ENCODE assay signal across 7 mouse cellular contexts in genomic region chr1:134753751-134754630, GRCm38 (mm10).
DNase-seq lines count a peak whose midpoint lies in the region; ATAC-seq and TF ChIP-seq lines count a peak whose summit lies in the region.

No protein-coding gene starts in this region.

- intact Hi-C loops in gastrocnemius, postnatal 14 days (cut with DNase I; ENCODE audit: low total_unique reads): no loop called here

- H3K9ac ChIP-seq in kidney, postnatal 0 days (ENCODE audit: low read depth, low read length): no peak overlapping the region
- H3K9ac ChIP-seq in liver, embryonic 11.5 days (ENCODE audit: low read depth, low read length): no peak overlapping the region

- no peak overlapping the region for H3K4me3 ChIP-seq in kidney, postnatal 0 days (replicated peaks; ENCODE audit: low read depth, low read length)
- H3K4me3 ChIP-seq in liver, embryonic 11.5 days (ENCODE audit: low read depth, low read length): no peak overlapping the region

- H3K27me3 ChIP-seq in kidney, postnatal 0 days (ENCODE audit: insufficient read depth, low read length): no peaks in the 10 kb centered on the region
- H3K27me3 ChIP-seq in liver, embryonic 11.5 days (replicated peaks; ENCODE audit: control insufficient read depth, insufficient read depth, low read length): no peaks in the 10 kb centered on the region

- H3K27ac ChIP-seq in kidney, postnatal 0 days: peak overlapping the region; percentile 79
- H3K27ac ChIP-seq in liver, embryonic 11.5 days (ENCODE audit: low read depth, low read length): no peak overlapping the region

- no peaks in the 10 kb centered on the region for H3K9me3 ChIP-seq in kidney, postnatal 0 days (replicated peaks; ENCODE audit: low read length)
- H3K9me3 ChIP-seq in liver, embryonic 11.5 days (ENCODE audit: control insufficient read depth, low read length): no peaks in the 10 kb centered on the region

- ATAC-seq in kidney, postnatal 0 days (replicated peaks; ENCODE audit: low FRiP score, low read depth): peak; percentile 45
- ATAC-seq in liver, embryonic 11.5 days (replicated peaks; ENCODE audit: low FRiP score): no peak
- ATAC-seq in megakaryocyte-erythroid progenitor cell, adult 5-6 weeks (replicated peaks; ENCODE audit: low FRiP score, low TSS enrichment, poor library complexity, severe bottlenecking): no peak

- WGBS in kidney, postnatal 0 days: 35% methylated on average over 13 of the region's 13 CpGs
- 66% methylated on average over 13 of the region's 13 CpGs for WGBS in liver, embryonic 11.5 days

- peaks cover 30% of the 10 kb centered on the region for H3K4me1 ChIP-seq in kidney, postnatal 0 days (replicated peaks; ENCODE audit: insufficient read depth, low read length)
- H3K4me1 ChIP-seq in liver, embryonic 11.5 days (replicated peaks; ENCODE audit: control insufficient read depth, insufficient read depth, low read length): peaks cover 5% of the 10 kb centered on the region; the same call in 1 of the 2 replicates

- 0 out of 2 replicates have a peak, but pooled peaks have one; percentile 17 for TF ChIP-seq CTCF in kidney, postnatal 0 days (IDR thresholded peaks at IDR 0.05; ENCODE audit: low read depth)

- peak; percentile 53 for DNase-seq in urinary bladder, postnatal 14 days (ENCODE audit: low spot score)
- no peak for DNase-seq in urinary bladder, postnatal 10 days (ENCODE audit: low spot score)
- peak; percentile 66 for DNase-seq in gastrocnemius, postnatal 14 days
- DNase-seq in kidney, postnatal 0 days (ENCODE audit: low spot score): peak; percentile 87
- DNase-seq in liver, embryonic 11.5 days (ENCODE audit: low spot score): no peak
- no peak for DNase-seq in ovary, adult 18-20 months (ENCODE audit: low spot score)

- no peaks in the 10 kb centered on the region for H3K36me3 ChIP-seq in kidney, postnatal 0 days (ENCODE audit: insufficient read depth, low read length)
- H3K36me3 ChIP-seq in liver, embryonic 11.5 days (ENCODE audit: control insufficient read depth, insufficient read depth, low read length): no peaks in the 10 kb centered on the region

- no peak overlapping the region for H3K4me2 ChIP-seq in kidney, postnatal 0 days (ENCODE audit: low read length)
- H3K4me2 ChIP-seq in liver, embryonic 11.5 days: no peak overlapping the region

Comparison
In these comparisons a context has a peak if more than half of its experiments do, and no peak if none do; other contexts are left out.
1. DNase-seq: peak in urinary bladder, postnatal 14 days (single experiment), gastrocnemius, postnatal 14 days (single experiment) and kidney, postnatal 0 days (single experiment); none in urinary bladder, postnatal 10 days (single experiment), liver, embryonic 11.5 days (single experiment) and ovary, adult 18-20 months (single experiment).